Mouse (Mus musculus) heart, adult 11 months (tissue): ENCODE results near the gene Ccdc115.

Experiments used
- DNase-seq: peaks from one replicate; pipeline ENCODE4 v3.0.0; 2022

Ccdc115 gene

DNA sequence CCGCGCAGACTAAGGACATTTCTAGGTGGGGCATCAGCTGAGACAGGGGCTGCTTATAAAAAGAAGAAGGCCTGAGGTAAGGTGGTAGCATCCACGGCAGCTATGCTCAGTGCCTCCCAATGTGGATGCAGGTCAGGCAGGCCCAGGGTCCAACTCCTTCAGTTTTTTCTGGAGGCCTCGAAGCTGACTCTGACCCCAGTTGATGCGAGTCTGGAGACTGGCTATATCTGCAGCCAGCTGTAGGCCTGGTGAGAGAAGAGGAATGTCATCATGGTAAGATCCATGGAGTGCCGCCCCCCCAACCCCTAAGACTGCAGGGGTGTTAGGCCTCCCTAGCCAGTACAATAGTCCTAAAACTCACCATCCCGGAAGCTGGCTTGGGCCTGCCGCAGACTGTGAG lies 2.1 kb downstream of the Ccdc115 start:
- peak; percentile 91 for DNase-seq

DNA sequence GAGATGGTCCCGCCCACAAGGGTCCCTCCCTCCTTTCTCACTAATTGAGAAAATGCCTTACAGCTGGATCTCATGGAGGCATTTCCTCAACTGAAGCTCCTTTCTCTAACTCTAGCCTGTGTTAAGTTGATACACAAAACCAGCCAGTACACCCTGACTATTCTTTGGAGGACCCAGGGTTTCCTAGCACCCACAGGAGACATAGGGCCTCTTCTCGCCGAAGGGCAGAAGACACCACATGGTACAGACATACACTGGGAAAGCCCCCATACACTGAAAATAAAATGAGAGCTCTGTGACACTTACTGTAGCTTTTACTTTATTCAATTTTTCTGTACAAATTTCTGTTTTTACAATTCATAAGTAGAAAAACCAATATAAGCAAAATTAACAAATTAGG lies 3.1 kb downstream of the Ccdc115 start:
- DNase-seq, result peak; percentile 77

DNA sequence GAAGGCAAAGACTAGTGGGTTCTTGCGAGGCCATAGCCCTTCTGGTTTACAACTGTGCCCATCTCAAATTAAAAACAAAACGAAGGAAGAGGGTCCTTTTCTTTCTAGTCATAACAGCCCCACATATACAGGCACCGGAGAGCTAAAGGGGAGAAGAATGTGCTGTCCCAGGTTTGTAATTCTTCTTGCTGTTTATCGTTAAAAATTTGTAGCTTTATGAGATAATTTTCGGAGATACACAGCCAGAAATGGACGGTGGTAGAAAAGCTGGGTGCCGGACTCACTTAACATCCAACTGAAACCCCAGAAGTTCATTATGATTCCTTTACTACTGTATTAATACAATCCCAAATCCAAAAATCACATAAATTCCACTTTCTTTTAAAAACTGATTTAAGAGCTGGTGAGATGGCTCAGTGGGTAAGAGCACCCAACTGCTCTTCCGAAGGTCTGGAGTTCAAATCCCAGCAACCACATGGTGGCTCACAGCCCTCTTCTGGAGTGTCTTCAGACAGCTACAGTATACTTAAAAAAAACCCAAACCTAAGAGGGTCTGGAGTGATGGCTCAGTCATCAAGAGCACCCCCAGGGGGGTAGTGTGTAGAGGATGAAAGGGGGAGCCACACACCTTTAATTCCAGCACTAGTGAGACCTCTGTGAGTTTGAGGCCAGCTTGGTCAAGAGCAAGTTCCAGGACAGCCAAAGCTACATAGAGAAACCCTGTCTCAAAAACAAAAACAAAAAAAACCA lies 3.9 kb downstream of the Ccdc115 start:
- peak; percentile 68 for DNase-seq

DNA sequence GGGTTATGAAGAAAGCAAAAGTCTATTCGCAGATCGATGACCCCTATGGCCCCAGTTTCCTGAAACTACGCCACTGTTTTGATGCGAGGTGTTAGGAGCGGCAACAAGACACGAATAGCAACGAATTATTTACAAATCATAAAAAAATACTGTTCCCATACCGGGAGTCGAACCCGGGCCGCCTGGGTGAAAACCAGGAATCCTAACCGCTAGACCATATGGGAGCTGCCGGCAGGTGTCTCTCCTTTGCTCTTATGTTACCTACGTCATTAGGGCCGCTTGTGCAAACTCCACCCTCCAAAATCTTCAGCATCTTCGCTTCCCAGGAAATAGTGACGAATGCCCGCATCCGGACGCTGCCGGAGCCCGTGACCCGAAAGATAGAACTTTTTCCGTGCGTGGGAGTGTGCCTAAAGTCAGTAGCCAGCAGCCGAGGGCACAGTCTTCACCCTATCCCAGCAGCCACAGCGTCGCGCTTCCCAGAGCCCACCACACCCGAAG lies 4.8 kb downstream of the Ccdc115 start:
- DNase-seq, result peak; percentile 99

DNA sequence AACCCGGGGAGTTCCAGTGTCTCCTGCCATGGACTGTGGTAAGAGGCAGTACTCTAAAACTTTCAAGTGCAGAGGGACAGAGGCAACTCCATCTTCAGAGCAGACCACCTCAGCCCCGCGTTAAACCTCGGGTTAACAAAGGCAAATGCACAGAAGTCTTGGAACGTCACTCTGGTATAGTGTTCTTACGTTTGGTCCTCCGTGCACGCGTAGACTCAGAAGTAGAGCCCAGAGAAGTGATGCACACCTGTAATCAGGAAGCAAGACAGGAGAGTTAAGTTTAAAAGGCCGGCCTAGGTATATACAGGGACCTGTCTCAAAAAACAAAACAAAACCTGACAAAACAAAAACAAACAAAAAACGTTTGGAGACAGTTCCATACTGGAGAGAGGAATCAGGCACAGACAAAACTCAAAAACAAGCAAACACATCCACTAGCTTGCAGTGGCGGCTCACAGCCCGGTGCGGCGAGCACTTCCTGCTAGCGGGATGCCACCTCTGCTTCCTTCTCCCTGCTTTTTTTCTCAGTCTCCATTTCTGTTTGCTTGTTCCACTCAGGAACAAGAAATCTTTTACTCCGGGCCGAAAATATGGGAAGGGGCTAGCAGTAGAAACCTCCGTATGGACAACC lies 5.5 kb downstream of the Ccdc115 start:
- peak; percentile 88 for DNase-seq

DNA sequence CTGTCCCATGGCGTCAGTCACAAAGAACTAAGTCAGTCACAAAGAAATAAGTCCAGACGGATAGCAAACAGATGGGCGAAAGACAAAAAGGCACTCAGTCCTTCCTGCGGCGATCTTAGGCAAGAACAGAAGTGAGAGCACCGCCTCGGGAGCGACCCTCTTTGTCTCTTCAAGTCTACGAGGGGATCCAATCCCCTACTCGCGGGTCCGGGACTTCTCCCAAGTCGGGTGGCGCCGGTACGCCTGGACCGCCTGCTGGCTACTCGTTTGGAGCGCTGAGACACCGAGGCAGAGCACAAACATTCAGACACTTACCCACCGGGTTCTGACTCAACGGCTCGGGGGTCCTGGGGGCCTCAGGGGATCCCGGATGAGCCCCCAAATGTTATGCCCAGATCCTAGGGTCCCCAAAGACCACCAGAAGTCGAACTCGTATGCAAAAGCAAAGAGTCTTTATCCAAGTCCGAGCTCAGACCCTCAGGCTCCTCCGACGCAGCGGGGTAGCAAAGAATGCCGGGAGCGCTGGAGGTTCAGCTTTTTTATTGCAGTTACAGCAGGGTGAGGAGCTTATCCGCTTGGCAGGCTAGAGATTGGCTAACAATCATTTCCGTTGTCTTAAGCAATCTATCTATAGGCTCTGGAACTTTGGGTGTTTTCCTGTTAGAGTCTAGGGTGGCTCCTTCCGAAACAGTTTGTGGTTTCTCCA lies 6.5 kb downstream of the Ccdc115 start:
- peak; percentile 95 for DNase-seq

DNA sequence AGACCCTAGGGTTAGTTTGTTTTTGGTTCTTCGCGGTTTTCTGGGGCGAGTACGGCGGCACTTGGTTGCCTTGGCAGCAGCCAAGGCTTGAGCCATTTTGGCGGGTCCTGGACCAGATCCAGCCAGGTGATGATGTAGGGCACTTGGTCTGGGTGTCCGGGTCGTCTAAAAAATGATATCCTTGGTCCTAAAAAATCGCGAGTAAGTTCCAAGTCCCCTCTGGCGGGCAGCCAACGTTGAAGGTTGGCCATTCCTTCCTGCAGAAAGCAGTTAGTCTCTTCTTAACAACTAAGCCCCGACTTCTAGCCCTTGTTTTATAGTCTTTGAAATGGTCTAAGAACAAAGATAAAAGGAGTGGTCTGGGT lies 7.1 kb downstream of the Ccdc115 start:
- DNase-seq, result peak; percentile 91

DNA sequence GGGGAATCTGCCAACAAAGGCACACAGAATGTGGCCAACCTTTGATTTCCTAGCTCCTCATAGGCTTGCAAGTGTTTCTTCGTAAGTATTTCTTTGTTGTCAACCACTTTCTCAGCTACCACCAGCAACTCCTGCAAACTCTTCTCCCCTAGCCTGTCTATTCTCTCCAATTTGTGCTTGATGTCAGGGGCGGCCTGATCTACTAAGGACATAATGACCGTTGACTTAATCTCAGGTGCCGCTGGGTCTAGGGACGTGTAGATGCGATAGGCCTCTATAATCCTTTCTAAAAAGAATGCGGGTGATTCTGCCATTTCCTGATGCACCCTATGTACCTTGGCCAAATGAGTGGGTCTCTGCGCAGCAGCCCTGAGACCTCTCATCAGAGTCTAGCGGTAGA lies 8.0 kb downstream of the Ccdc115 start:
- DNase-seq, result peak; percentile 83

DNA sequence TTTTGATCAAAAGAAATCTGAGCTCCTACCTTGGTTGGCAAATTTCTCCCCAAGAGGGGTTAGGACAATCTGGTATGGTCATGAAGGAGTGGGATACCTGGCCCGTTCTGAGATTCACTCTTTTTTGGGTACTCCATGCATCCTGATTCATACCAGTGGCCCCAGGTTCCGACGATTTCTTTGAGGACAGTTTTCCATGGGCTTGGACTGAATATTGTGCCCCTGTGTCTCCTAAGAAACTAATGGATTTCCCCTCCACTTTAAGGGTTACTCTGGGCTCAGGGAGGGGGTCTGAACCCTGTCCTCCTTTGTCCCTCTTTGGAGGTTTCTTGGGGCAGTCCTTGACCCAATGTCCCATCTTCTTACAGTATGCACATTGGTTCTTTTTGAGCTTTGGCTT lies 8.5 kb downstream of the Ccdc115 start:
- DNase-seq, result peak; percentile 66

DNA sequence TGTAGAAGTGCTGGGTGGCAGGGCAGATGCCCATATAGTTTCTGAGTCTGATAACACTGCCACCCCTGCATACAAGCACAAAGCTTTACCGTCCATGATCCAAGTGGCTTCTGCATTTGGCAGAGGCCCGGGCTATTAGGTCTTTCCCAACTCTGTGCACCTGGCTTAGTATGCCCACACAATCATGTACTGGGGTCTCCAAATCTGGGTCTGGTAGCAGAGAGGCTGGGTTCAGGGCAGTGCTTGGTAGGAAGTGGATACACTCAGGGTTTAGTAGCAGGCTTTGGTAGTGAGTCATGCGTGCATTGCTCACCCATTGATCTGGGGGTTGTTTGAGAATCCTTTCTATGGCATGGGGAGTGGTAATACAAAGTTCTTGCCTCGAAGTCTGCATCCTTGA lies 10.2 kb downstream of the Ccdc115 start:
- peak; percentile 83 for DNase-seq

DNA sequence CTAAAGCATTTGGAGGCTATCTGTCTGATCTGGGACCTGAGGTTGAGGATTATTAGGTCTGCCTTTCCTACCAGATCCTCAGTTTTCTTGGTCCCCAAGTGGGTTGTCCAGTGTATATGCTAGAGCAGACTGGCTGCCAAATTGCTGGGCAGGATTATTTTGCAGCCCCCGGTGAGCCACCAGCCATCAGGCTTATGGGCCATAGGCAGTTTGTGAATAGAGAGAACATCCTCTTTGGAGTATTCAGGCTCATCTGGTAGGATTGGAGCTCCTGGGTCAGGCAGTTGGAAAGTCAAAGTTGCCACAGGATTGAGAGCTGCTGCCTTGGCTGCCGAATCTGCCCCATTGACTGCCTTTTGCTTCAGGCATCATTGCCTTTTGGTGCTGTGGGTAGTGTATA lies 11.0 kb downstream of the Ccdc115 start:
- peak; percentile 79 for DNase-seq

DNA sequence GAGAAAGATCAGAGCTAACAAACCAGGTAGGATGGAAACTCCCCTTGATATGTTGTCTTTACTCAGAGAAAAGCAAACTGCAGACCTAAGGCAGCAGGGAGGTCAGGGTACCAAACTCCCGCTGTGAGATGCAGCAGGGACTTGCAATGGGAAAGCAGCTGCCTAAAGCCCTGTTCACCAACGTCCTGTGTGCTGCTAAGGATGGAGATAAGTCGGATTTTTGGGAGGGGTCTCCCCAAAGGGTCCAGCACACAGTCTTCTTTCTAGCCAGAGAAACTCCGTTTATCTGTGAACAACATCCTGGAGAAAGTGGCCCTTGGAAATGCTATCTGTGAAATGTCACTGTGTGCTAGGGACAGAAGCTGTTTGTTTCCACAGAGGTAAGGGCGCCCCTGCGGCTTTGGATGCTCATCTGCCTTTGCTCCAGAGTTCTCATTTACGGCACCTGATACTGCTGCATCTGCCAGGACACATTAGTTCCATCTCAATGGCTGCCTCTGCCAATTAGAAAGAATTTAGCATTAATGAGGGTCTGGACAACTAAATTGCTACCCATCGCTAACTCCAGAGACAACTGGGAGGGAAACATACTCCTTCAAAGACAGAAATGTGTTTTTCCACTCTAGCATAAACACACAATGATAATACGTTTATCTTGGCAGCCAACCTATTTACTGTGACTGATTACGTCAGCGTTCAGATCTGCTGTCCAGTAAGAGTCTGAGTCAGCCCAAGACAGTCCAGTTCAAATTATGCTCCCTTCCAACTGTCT lies 40.1 kb downstream of the Ccdc115 start:
- peak; percentile 90 for DNase-seq

DNA sequence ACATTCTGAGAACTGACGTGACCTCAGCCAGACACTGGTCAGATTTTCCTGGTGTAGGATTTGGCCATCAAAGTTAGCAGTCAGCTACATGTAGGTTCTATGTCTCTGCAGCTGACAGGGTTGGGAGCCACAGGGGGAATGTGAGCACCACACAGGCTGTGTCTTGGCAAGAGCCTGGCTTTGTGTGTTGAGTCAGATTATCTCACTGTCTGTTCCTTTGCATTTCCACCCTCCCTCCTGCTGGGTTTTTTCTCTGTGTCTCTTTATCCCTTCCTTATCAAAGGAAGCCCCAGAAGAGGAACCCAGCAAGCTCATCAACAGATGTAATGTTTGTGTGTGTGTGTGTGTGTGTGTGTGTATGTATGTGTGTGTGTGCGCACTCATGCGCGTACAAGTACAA lies 43.2 kb downstream of the Ccdc115 start:
- DNase-seq, result peak; percentile 84

DNA sequence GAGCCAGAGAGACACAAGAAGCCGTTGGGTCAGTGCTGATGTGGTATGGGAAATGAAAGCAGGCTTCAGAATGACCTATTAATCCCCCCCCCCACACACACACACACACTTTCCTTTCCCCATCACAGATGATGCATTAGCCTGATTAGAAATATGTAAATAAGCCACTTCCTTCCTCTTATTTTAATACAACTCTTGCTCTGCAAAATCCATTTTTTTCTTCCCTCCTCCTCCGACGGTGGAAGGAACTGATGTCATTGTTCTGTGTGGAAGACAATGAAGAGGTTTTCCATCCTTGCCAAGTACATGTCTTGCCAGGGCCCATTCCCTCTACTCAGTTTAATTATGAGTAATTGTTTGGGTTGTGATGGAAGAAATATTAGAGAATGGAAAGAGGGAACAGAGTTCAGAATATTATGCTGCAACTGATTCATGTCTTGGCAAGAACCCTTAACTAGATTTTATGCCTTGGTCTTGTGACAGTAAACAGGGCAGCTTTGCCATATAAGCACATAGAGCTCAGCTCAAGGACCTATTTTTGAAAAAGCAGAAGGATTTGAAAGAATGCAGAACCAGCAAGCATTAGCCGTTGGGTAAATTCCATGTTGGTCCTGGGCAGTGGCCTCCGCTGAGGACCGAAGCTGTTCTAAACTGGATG lies 50.1 kb downstream of the Ccdc115 start:
- peak; percentile 95 for DNase-seq

DNA sequence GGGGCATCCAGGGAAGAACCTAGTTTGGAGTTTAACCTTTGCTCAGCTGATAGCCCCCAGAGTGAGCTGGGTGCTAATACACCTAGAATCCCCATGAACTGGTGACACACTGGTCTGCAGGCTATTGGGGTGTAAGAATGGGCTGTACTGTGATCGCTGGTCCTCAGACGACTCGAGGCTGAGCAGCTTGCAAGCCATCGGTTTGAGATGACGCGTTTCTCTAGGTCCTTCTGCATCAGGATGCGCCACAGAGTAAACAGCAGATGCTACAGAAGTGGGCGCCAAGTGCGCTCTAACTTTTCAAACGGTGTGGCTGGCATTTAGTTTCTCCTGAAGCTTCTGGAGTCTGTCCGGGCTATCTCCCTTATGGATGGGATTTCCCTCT lies 50.6 kb downstream of the Ccdc115 start:
- peak; percentile 90 for DNase-seq

DNA sequence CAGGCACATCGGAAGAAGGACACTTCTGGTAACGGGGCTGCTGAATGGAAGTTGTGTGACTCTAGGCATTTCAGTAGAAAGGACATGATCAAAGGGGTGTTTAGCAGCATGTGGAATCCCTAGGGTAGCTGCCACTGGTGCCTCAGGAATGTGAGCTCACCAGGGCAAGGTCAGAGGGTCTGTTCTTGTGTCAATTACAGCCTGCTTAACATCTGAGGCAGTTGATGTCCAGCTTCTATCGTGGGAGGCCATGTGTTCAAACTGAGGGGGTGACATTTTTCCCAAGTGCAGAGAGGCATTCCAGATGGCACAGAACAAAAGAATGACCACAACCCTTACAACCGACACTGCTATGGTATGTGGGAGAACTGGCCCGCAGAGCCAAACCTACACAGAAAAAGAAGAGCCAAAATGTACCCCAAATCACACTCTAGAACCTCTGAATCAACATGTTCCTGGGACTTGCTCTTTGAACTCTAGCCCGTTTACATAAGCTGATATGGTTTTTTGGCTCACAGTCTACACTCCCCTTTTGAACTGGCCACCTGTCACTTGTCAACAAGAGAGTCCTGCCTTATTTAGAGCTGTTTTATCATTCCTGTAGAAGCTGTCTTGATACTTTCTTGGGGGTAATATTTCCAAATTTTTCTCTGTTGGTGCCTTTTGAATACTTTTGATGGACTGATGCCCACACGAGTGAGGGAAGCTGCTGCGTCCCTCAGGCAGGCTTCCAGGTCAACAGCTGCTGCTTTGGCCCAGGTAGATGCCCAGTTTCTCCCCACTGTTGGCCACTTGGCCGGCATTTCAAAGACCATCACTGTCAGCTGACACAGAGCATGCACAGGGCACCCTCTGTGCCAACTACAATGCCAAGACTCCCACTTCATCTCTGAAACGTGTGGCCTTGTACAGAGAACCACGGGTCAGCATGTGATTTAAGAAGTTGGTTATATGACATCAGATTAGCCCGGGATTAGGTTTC lies 51.8 kb downstream of the Ccdc115 start:
- peak; percentile 93 for DNase-seq
